Mouse (Mus musculus) ovary, adult 18-20 months (tissue): ENCODE measurements at regions not wholly inside any gene's neighbourhood (a gene's known extent, or its start where the extent isn't known, plus 50 kb on each side); places are given as distances from the start of the nearest gene placed in this dataset.
A peak's percentile ranks its signal among the peaks of the same experiment; 100 is the strongest.
"Not testable (repeated sequence)": the region's sequence is repeated elsewhere in the genome, so short reads cannot be mapped to it uniquely, and the experiment has no call there.

Source experiments
- DNase-seq: peaks from one replicate; pipeline ENCODE4 v3.0.0; 2022; ENCODE audit warnings: low spot score, mixed read lengths

DNA sequence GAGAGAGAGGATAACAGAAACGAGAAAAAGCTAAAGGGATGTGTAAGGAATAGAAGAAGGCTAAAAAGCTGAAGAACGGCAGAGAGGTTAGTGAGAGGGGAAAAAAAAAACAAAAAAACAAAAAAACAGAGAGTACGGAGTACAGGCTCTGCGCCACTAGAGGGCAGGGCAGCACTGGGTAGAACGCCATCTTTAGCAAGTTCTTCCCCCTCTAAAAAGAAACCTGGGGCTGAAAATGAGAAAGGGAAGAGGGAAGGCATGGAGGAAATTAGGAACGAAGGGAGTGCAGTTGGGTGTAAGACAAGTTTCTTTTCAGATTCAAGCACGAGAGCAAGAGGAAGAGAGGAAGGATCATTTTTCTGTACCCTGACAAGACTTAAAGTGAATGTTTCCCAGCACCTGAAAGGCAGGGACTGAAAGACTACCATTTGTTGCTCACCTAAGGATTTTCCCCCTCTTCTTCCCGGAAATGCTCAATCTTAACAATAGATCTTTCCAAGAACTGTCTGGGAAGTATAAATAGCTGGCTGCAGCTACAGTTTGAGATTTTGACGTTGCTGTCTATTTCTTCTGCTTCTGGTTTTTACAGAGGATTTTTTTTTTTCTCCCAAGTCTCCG, 195.6 kb downstream of the Fam198b start:
- peak; percentile 6 for DNase-seq

DNA sequence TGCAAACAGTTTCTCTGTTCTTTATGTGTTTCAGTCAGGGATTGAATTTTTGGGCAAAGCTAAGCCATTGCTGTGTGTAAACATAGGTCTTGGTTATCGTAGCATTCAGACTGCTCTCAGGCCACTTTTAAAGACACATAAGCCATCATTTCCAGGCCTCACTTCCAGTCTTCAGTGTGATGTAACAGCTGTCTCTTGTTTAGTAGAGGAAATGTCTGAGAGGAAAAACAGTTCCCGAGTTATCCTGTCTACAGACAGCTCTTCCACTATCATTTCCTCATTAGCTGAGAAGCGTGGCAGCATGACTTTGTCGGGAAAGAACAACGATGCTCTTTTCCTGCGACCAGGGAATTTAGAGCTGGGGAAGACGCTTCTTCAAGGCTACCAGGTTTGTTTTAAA, 196.9 kb downstream of the Fam198b start:
- no peak for DNase-seq

DNA sequence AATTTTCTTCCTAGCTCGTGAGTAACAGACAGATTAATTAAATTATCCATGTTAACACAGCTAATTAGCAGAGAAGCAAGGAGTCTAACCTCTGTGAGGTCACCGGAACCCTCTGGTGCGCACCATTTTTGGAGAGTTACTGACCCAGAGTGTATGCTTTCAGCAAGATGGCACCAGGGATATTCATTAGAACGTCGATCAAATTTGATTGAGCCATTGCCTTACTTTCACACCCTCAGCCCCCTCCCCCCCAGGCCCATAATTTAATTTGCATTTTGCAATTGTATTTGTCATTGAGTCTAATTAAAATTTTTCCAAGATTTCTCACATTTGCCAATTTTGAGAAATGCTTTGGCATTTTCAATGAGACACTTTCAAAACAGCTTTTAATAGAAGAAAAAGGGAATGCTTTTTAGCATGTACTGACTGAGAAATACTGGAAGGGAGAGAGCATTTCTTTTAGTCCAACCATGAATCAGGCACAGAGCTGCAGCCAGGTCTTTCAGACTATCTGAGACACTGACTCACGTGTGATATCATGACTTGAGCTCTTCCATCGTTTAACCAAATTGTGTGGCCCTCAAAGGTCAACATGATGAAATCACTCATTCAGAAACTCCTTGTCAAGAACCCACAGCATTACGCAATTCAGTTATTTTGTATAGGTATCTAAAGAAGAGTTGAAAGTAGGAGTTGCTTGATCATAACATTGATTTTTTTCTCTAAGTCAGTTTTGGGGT, 198.6 kb downstream of the Fam198b start:
- no peak for DNase-seq

DNA sequence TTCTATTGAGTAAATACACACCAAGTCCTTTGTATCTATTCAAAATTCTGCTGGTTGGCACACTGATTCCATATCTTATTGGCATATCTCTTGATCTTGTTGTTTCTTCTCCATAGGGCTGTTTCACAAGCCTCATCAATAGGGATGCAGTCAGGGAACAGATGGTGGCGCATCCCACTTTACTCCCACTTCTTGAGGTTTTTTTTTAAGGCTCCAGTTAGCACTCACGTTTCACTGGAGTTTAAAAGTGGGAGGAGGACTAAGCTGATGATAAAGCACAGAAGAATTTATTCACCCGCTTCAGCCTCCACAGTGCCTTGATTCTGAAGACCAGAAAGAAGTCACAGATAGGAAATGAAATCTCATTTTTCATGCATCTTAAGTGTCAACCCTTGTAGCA, 199.8 kb downstream of the Fam198b start:
- no peak for DNase-seq

DNA sequence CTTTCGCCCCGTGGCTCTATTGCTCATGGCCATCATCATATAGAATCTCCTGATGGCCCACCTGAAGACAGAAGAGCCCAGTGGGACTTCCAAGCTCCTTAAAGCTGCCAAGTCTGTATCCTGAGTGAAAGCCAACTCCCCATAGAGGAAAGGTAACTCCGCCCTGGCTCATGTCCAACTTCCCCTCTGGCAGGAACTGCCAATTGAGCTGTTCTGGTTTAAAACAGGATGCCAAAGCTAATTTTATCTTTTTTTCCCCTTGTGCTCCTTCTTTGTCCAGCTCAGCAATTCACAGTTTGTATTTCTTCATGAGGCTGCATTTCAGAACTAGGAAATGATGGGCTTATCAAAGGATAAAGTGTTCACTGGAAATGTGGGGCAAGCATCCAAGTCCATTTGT, 215.3 kb downstream of the Fam198b start:
- DNase-seq = no peak

DNA sequence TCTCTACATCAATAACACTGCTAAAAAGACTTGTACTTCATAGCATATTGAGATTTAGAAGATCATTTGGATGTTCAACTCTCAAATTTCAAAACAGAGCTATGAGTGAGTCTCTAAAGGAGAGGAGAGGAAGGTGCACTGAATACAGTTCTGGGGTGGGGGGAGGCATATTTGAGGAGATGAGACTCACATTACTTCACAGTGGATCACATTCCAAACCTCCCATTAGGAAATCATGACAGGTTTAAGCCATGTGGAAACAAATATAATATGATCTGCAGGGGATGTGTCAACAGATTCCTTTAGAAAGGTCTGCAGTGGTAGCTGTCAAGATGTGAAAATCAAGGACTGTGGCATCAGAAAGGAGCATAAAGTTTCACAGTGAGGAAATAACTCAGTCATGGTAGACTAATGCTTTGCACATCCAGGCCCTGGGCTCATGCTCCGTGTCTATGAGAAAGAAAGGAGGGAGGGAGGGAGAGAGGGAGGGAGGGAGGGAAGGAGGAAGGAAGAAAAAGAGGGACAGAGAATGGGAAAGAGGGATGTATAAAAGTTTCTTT, 235.9 kb downstream of the Fam198b start:
- no peak for DNase-seq

DNA sequence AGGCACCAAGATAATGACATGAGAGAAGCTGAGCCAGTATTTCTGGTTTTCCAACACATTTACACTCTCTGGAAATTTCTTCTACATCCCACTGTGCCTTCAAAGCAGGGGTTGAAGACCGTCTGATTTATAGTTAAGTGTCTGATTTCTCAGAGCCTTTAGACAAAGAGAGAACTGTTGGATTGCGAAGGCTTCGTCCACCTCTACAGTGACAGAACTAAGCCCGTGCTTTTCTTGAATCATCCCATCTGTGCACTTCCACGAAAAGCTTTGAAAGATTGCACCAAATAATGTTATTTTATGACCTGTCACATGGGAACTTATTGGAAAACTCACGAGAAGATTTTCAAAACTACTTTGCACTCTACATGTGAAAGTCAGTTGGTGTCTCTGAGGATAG, 239.3 kb downstream of the Fam198b start:
- DNase-seq = no peak

DNA sequence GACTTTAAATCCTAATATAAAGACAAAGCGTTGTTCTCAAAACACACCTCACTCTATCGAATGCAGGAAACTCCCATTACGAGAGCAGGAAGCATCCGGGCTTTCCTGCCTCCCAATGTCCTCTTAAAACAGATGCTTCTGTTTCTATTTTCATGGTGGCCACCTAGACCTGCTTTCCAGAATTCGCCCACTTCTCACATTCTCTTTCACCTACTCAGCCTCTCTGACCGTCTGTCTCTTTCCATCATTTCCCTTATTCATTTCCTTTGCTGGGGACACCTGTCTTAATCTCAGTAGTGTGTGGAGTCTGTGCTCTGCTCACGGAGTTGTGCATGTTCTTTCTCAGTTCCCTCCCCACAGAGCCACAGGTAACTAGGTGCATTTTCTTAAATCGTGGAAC, 240.3 kb downstream of the Fam198b start:
- no peak for DNase-seq

DNA sequence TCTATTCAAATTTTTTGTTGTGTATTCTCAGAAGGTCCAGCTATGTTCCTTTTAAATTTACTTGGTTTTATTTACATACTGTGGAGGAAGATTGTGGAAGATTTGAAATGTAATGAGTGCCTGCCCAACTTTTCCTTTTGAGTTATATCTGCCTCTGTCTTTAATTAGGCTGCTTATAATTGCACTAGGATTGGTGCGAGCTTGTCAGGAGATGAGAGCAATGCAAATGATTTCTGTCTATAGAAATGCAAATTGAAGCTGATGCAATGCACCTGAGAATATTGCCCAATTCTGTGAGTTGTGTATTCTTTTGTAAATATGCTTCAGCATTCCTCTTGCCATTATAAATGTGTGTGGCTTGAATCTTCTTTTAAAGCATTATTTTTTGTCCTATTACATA, 257.4 kb downstream of the Fam198b start:
- no peak for DNase-seq

DNA sequence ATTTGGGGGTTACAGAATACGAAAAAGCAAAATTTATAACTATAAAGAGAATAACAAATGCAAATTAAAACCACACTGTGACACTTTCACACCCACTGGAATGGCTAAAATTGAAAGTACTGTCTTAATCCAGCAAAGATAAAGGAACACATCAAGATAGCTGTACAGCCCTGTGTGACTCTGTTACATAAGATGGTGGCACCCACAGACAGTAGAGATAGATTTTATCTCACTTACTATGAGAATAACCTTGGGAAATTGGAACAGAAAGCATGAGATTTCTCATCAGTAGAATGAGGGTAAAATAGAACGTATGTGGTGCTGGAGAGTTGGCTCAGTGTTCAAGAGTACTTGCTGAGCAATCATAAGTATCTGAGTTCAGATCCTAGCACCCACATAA, 276.1 kb downstream of the Fam198b start:
- DNase-seq = no peak

DNA sequence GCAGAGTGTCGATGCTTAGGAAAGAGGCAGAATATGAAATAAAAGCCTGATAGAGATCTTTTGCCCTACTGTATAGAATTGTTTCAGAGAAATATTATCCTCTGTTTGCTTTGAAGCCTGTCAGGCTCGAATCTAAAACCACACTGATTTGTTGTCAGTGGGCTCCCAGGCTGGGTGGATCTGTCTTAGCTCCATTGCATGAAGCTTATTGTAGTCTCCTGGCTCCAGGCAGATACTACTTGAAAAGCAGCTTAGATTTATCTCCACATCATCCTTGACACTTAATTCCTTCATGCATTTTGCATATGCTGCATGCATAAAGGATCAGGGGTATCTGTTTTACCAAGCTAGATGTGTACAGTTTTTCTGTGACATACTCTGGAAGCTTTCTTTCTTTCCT, 297.4 kb downstream of the Fam198b start:
- DNase-seq = no peak

DNA sequence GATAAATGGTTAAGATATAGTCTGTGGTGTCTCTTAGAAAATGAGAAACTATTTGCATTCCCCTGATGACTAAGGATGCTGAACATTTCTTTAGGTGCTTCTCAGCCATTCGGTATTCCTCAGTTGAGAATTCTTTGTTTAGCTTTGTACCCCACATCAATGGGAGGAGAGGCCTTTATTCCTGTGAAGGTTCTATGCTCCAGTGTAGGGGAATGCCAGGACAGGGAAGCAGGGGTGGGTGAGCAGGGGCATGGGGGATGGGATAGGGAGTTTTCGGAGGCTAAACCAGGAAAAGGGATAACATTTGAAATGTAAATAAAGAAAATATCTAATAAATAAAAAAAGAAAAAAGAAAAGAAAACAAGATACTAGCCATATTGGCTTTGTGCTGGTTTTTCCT, 297.8 kb downstream of the Fam198b start:
- DNase-seq = not testable (repeated sequence)

DNA sequence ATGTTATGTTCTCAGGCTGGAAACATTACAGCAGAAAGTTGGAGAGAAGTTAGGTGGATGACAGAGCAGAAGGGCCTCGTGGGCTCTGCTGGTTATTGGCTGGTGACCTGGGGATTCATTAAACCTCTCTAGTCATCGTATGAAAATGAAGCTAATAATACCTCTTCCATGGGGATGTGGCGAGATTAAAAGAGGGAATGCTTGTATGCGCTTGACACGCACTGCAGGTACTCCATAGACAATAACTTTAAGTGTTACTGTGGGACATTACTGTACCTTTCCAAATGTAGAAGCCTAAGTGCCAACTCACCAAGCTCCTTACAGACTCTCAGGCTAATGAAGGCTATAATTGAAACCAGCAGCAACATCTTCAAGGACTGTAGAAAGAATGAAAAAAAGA, 303.1 kb downstream of the Fam198b start:
- DNase-seq = no peak

DNA sequence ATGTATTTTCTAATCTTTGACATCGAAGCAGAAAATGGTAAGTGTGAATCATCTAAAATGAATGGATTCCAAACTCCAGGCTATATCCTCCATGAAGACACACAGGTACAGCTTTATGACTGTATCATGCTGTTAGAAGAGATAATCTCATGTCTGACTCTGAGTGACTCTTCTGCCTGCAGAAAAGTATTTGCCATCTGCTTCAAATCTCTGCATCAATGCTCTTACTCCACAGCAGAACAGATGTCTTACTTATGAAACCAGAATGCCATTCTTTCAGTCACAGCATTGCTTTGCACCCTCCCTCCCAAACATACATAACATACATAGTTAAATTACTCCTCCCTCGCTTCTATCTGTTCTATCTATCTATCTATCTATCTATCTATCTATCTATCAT, 316.6 kb downstream of the Fam198b start:
- no peak for DNase-seq

DNA sequence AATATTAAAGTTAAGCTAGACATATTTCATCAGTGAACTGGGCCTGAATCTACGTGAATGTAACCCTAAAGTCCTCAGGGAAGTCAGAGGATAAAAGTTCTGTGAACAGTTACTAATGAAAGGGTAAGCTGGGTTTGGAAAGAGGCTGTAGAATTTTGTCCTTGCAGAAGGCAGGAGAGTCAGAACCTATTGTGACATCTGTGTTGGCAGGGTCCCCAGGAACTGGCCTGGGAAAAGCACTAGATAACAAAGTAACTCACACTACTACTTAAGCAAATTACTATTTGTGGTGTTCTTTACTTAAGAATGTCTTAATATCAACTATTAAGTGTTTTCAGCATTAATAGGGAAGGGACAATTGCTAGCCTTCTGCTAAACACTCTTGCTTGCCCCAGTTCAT, 320.5 kb downstream of the Fam198b start:
- DNase-seq = no peak

DNA sequence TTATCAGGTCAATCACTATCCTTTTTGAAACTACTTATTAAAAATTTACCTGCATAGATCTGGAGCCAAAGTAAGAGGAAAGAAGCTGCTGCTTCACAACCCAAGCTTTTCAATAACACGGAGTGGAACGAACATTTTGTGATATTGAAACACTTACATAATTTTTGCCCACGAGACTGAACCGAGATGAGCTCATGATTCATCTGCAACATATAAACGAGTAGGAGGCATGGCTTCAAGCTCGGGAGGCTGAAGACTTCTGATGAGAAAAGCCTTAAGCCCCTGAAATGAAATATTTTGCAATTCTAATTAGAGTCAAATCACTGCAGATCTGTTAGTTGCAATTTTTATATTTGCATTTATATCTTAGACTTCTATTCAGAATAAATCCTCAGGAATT, 321.0 kb downstream of the Fam198b start:
- no peak for DNase-seq

DNA sequence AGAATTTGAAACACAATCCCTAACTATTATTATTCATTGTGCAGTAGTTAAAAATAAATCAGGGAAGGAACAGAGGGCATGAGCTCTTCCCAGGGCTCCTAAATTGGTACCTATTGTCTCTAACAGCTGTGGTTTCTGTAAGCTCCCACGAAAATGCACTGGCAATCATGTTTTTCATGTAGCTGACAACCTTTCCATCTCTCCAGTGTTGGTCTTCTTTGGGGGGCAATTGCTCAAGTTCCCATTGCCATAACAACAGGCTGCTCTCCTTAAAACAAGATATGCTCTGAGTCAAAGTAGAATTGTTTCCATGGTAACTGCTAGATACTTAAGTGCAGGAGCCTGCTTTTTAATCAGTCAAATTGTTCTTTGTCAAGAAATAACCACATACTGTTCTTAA, 322.7 kb downstream of the Fam198b start:
- no peak for DNase-seq

DNA sequence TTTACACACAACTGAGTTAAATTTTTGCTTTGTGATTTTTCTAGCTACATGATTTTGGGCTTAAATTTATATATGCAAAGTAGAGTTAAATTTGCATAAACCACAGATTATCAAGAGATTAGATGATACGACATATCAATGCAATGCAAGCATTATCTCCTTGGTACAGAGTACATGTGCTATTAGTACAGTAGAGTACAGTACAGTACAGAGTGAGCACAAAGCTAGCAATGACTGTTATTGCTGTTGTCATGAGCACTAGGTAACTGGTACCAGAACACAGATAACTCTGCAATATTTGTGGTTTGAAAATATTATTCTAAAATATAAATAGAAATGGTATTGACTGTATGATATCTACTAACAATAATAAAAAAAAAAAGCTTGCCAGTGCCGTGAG, 323.7 kb downstream of the Fam198b start:
- DNase-seq = no peak

DNA sequence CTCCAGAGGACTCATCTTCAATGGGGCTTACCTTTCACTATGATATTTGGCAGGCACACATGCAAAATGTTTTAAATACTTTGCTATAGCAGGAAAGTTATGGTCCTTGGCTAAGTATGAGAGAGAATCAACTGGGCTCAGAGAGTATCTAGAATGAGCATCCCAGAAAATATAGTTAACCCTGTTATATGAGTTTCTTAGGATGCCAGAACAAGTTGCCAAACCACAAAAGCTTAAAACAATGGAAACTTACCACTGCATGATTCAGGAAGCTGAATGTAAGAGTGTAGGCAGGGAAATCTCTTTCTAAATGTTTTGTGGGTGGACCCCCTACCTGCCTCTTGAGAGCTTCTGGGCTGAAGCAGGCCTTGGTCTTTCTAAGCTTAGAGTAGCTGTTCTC, 325.3 kb downstream of the Fam198b start:
- DNase-seq = no peak

DNA sequence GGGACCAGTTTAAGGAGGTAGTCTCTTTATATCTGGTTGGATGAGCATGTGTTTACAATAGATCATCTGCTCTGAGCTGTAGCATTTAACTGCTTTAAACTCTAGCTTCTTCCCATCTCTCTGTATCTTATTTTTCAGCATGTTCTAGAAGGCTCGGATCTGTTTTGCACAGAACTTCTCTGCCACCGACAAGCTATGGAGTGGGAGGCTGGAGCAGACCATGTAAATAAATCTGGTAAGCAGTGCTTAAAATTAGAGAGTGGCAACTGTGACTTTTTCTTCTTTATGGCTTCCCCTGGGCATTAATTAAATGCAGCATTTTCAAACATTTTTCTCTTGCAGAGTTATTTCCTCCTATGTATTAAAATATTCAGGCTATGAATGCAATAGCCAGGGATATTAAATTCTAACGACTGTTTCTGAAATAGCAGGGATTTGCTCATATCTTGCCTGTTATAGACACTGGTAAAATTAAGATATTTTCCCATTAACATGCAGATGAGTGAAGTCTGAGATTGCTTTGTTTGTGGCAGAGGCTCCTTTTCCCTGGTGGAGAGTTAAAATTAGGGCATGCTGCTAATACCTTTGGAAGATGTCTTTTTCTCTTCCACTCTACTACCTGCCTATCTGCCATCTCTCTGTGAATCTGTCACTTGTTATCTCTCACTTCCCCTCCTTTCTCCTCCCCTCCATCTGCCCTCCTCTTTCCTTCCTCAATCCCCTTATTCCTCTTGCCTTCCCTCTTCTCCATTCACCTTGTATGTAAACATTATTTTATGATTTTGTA, 327.2 kb downstream of the Fam198b start:
- DNase-seq = no peak

DNA sequence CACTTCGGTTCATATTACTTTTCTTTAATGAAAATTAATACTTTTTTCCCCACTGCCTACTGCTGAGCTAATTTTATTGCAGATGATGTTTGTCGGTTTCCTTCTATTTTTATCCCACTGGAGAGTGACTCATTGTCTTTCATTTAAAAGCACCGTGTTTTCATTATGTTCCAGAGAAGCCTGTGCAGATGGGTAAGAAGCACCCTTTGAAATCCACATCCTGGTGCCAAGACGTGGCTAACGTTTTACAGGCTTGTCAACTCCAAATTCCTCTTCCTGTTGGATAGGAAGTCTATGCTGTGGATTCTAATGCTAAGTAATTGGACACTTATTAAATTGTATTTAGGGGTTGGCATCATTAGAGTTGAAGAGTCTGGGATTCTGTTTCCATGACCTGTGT, 364.3 kb downstream of the Fam198b start:
- no peak for DNase-seq

DNA sequence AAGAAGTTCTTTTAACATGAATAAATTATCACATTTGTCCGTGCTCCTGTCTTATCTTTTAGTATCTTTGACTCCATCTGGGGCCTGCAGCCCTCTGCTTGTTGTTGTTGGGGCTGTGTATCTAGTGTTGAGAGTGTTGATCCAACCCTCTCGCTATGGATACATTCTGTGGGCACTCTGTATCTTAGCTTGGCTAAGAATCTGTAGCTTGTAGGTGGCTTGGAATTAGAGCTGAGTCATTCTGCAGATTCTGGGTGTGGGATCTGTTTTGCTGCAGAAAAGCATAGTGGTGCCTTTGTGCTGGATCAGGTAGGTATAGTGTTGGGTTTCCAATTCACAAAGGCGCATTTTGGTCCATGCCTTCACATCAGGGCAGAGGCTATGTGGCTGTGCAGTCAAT, 365.6 kb downstream of the Fam198b start:
- no peak for DNase-seq

DNA sequence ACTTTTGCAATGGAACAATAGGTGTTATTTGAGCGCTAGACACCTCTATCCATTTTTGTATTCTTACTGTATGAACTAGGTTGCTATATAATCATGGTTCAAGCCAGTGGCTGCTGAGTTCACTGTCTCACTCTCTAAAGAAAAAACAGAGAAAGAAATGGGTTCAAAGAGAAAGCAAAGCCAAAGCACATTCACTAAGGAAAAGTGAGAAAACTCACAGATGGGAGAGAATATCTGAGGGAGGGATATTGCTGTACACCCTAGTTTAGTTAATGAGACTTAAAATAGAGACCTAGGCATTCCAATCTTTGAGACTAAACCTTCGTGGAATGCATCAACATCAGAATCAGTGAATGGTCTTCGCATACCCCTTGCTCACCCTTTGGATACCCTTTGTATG, 371.0 kb downstream of the Fam198b start:
- DNase-seq = no peak
